Mouse (Mus musculus): ENCODE measurements around the gene Cad.

GRCm38 (mm10) chr5:31105814-31106335 lies 51.3 kb downstream of the Cad start, which contains the start of gene Dnajc5g:
- TF ChIP-seq POLR2A (IDR thresholded peaks at IDR 0.05; ENCODE audit: control insufficient read depth, low read depth, low read length) (no peak), CTCF (IDR thresholded peaks at IDR 0.05; ENCODE audit: control insufficient read depth, insufficient read depth, insufficient replicate concordance, low read depth, low read length) (no peak)
